Mouse (Mus musculus) left cerebral cortex, postnatal 4 days (tissue): Measurements from ENCODE around the gene Esp4. TPM values are rescaled to one million over a fixed set of nuclear protein-coding genes. Genes with fewer than 3 reads are reported as not detected.
"Not testable (repeated sequence)": the region's sequence is repeated elsewhere in the genome, so short reads cannot be mapped to it uniquely, and the experiment has no call there.

Experiments used
- DNase-seq: peaks from one replicate; pipeline ENCODE4 v3.0.0-alpha.2; 2022
- intact Hi-C: fragments of 180-260 bp; cut with DNase I; formaldehyde crosslinking; loops from one replicate; pipeline ENCODE4 v1.15.1; 2025
- total RNA-seq, 2 experiments: library from RNA; stranded (reverse); gene quantifications; 2 replicates each; pipeline ENCODE4 v1.2.3; 2021

The Esp4 gene
- not detected for total RNA-seq

GRCm38 (mm10) chr17:40598294-40598693 lies at the start of gene Esp4:
Esp4 (plus strand) TSS chr17:40598594.
- intact Hi-C loops: no loop called here
- DNase-seq: no peak

DNA sequence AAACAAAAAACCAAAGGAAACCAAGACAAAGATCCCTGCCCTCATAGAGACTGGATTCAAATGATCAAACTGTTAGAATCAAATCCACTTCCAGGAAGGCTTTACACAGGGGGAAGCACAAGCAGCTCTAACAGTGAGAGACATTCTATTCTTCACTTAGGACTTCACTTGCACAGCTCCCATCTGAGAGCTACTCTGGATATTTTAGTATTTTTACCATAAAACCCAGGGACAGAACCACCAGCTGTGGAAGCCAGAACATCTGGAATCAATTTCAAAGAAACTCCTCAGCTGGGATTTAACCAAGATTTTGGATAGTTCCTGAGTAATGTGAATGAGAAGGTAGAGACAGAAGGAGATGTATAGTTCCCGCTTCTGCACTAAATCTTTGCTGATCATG lies 44.9 kb upstream of the Esp4 start:
- no peak for DNase-seq
- intact Hi-C loops: no loop called here

- no peak for DNase-seq
- intact Hi-C loops: no loop called here
These were observed 37.2 kb upstream of the Esp4 start, which contains the start of gene Esp6 for GRCm38 (mm10) chr17:40561207-40561606. Esp6 (plus strand) TSS chr17:40561507.

DNA sequence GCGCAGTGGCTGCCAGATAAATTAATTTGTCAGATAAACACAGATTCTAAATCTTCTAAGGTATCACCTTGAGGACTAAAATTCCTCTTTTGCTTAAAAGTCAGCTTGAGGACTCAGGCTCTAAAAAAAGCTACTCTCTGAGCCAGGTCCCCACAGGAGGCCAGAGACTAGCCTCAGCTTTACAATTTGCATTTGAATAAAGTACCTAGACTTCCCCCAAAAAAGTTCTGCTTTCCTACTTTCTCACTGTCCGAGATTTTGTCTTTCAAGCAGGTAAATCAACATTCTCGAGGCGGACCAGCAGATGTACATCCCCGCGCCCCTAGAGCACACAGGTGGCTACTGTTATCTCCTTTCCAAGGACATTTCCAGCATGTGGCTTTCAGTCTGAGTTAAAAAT lies 14.5 kb upstream of the Esp4 start:
- intact Hi-C loops: not testable (repeated sequence)

GRCm38 (mm10) chr17:40591297-40591696 lies 7.1 kb upstream of the Esp4 start:
- intact Hi-C loops: no loop called here
- no peak for DNase-seq

More for the DNA sequence above, 14.5 kb upstream of the Esp4 start:
- not testable (repeated sequence) for DNase-seq

DNA sequence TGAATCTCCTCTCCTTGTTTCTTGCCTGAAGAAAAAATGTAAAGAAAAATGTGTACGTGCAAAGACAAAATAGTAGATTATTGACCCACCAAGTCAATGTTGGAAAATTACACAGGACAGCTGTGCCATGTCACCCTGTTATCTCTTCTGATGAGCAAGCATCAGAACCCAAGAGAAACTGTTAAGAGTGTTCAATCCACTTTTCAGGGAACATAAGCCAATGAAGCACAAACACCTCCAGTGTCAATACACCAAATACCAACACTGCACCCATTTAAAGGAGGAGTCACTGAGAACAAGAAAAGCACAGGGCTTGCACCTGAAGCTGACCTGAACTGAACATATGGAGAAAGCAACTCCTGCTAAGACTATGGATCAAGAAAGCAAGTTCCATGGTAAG lies 33.4 kb downstream of the Esp4 start, which contains the start of gene Esp3:
Esp3 (plus strand) TSS at position 301 of the 400 bp plus-strand sequence.
- DNase-seq, intact Hi-C loops: not testable (repeated sequence)

Other genes with a start within 250 kb of the Esp4 start
- gene Esp8, start 78.6 kb upstream of the Esp4 start, total RNA-seq: not detected
- not detected for gene Esp6, start 37.1 kb upstream of the Esp4 start, total RNA-seq
- gene Esp3, start 33.5 kb downstream of the Esp4 start, total RNA-seq: not detected
- not detected for gene Esp1, start 128.5 kb downstream of the Esp4 start, total RNA-seq
- gene Crisp2, start 208.4 kb downstream of the Esp4 start, total RNA-seq: not detected
- not detected for gene Rhag, start 212.5 kb downstream of the Esp4 start, total RNA-seq